Mouse (Mus musculus) right cerebral cortex, postnatal 14 days (tissue): ENCODE results near the gene Npff.
A peak's percentile ranks its signal among the peaks of the same experiment; 100 is the strongest.

Source experiments
- DNase-seq: peaks from one replicate; pipeline ENCODE4 v3.0.0; 2022

Npff gene

DNA sequence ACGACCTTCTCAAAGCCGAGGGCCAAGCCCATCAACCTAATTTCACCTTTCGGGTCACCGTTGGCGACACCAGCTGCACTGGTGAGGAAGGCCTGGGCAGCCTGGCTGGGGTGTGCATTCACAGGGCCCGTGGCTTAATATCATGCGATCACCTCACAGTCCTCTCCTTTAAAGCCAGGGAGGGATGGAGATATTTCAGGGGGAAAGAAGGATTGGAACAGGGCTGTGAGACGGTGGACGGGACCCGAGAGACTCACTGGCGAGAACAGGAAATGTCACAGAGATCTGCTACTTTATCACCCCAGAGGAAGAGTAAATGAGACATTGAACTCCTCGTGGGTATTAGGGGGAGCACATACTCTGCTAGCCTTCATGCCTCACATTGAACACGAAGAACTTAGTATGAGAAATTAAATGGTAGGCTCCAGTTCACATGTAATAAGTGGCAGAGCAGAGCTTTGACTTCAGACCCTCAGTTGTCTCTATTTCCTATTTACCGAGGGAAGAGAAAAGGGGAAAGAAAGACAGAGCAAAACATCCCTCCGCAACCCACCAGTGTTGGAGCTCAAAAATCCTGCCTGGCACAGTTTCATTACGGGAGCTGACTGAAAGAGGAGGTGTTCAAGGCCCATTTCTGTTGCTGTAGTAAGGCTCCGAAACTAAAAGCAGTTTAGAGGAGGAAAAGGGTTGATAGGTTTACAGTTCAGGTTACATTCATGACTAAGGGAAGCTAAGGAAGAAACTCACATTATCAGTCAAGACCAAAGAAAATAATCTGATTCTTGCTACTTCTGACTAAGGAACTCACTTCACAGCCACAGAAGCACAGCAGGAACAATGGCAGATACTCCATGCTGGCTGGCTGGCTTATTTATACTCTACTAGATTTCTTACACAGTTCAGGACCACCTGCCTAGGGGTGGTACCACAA lies 5.3 kb downstream of the Npff start:
- DNase-seq = no peak

GRCm38 (mm10) chr15:102518859-102519201 lies 5.9 kb downstream of the Npff start:
- no peak for DNase-seq

- peak; percentile 99 for DNase-seq
These were observed 6.5 kb downstream of the Npff start, which contains the start of gene Tarbp2 for GRCm38 (mm10) chr15:102517976-102518858. Gene Tarbp2, plus strand, starts transcription at chr15:102518192.

- no peak for DNase-seq
These were observed 7.1 kb downstream of the Npff start for GRCm38 (mm10) chr15:102517631-102517975.

DNA sequence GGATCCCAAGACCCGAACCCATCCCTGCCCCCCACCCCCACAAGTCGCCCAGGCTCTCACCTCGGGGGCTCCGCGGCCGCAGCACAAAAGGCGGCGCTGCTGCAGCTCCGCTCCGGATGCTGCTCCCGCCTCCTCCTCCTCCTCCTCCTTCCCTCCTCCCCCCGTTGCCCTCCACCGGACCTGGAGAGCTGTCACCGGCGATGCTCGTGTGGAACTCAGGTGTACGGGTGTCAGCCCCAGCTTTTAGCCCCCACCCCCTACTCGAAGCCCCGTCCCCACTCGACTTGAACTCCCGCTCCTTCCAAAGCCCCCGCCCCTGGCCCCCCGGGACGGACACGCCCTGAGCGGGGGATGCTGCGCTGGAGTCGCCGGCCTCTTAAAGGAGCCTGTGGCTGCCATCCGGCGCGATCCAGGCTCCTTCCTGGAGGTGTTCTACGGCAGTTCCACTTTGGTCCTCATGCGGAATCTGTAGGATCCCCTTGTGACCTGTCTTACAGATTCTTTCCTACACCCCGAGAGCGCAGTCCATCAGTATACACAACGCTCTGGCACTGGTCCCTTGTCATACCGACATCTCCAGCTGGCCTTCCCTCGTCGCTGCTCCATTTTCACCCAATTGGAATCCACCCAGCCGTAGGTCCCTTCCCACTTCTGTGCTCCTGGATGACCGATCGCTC lies 7.9 kb downstream of the Npff start, which contains the start of gene Map3k12:
TSS of gene Map3k12 (minus strand) at position 337 of the 677 bp plus-strand sequence.
- DNase-seq = peak; percentile 77

DNA sequence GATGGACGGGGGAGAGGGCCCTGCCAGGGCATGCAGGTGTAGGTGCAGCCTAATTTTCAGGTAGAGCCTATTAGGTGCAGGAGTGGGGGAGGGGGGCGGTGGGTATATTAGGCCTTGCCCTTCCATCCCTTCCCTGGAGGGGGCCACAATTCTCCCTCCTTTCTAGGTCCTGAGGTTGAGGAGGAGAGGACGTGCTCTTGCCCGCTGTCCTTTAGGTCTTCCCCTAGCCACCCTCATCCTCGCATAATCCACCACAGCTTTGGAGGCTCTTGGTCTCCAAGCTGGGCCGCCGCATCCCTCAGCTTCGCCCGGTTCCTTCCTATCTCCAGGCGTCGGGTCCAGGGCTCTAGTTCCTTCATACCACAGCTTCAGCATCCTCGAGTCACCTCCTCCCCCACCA lies 8.4 kb downstream of the Npff start:
- no peak for DNase-seq

DNA sequence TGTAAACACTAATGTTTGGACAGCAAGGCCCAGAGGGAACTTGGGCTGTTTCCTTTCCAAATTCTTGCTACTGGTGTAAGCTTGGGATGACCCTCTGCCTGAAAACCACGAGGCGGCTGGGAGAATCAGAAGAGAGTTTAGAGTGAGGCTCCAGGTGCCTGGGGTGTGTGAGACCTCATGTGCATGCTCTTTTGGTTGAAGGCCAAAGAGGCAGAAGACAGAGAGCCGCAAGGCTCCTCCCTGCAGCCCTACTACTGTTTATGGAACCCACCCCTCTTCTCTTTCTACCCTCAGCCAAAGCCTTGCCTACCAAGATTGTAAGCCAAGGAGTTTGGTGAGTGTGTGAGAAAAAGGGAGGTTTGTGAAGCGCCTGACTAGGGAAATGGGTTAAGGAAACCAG lies 9.0 kb downstream of the Npff start:
- DNase-seq = no peak

DNA sequence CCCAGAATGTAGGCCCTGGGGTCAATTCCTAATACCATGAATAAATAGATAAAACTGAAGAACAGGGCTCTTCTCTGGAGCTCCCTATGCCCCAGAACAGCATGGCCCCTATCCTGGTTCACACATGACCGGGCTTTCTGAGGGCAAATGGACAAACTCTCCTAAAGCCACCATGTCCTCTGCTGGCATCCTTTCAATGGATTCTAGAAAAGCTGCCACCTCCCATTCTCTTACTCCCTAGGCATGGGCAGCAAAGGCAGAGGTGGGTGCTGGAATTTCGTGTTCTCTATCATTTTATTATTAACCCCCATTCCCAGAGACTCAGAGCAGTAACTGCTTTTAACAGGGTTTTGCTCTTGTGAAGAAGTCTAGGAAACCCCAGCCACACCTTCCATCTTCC lies 9.5 kb downstream of the Npff start:
- no peak for DNase-seq

- DNase-seq = no peak
These were observed 11.7 kb downstream of the Npff start for GRCm38 (mm10) chr15:102513004-102513403.

GRCm38 (mm10) chr15:102512471-102512870 lies 12.3 kb downstream of the Npff start:
- no peak for DNase-seq

- no peak for DNase-seq
These were observed 12.7 kb downstream of the Npff start for GRCm38 (mm10) chr15:102512010-102512409.

DNA sequence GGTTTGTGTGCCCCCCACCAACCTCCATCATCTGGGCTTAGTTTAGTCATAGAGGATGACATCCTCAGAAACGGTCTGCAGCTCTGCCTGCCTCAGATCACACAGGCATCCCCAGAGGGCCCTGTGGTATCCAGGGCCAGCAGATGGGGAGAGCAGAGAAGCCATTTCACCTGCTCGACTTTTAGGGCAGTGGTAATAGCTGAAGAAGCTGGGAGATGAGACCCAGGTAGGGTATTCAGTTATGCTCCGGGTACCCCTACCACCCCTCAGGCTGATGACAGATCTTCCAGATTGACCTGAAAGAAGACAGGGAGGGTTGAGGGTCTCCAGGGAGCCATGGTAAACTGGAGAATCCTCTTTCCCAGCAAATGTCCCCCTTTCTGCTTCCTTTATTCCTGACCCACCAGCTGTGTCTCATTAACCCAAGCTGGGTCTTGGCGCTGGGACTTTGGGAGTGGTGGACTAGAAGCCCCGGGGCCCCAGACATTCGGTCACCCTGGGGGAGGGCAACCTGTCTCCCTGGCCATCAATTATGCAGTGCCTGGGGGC lies 13.4 kb downstream of the Npff start:
- DNase-seq = no peak

DNA sequence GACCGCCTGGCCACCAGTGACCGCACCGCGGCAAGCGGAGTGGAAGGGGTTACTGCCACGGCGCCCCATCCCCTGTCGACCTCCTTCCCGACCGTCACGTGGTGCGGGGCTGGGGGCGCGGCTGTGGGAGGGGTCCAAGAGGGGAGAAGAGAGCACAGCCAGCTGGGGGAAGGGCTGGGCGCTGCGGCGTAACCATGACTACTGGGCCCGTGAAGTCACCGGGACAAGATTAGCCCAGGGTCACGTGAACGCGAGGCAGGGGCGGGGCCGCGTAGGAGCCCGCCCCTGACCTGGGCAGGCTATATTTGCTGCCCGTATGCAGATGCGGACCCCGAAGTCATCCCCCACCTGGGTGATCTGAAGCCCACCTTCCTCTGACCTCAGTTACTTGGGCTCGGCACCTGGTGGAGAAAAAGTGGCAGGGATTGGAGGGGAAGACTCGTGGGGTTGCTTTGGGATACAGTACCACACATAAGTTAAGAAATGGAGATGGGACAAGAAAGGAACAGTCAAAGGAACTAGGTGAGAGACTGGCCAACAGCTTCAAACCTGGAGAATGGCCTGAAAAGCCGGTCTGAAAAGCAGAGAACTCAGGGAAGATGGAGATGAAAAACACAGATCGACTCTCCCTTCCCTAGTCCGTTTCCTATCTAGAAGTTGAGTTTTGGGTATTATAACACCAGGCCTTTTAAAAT lies 14.0 kb downstream of the Npff start:
- DNase-seq = peak; percentile 91

DNA sequence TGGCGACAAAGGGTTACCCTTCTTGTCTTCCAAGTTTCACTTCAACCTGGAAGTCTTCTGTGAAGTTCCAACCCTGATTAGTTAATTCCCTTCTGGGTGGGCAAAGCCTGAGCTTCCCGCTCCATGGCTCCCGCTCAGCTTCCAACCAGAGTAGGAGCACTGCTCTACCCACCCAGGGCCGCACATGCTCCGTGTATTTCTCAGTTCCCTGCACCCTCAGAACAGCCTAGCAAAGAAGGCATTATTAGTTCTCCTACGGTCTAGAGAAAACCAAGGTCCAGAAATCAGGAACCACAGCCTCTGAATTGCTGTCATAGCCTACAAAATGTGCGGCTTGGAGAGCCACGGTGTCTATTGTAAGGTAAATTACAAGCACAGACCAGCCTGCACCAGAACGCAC lies 14.6 kb downstream of the Npff start:
- no peak for DNase-seq

GRCm38 (mm10) chr15:102508336-102508735 lies 16.4 kb downstream of the Npff start:
- DNase-seq = no peak

- DNase-seq = no peak
These were observed 17.2 kb downstream of the Npff start for GRCm38 (mm10) chr15:102507561-102507960.

GRCm38 (mm10) chr15:102506864-102507263 lies 17.9 kb downstream of the Npff start:
- no peak for DNase-seq

- no peak for DNase-seq
These were observed 18.3 kb downstream of the Npff start for GRCm38 (mm10) chr15:102506464-102506830.

GRCm38 (mm10) chr15:102505770-102506463 lies 18.8 kb downstream of the Npff start:
- no peak for DNase-seq

GRCm38 (mm10) chr15:102505073-102505769 lies 19.5 kb downstream of the Npff start:
- DNase-seq = no peak
